Mouse (Mus musculus): ENCODE measurements around the gene S100a5. TPM values are rescaled to one million over a fixed set of nuclear protein-coding genes. Genes with fewer than 3 reads are reported as not detected.
A peak's percentile ranks its signal among the peaks of the same experiment; 100 is the strongest.

The S100a5 gene
- polyA plus RNA-seq, 1 experiment from 2014 or later: not detected

DNA sequence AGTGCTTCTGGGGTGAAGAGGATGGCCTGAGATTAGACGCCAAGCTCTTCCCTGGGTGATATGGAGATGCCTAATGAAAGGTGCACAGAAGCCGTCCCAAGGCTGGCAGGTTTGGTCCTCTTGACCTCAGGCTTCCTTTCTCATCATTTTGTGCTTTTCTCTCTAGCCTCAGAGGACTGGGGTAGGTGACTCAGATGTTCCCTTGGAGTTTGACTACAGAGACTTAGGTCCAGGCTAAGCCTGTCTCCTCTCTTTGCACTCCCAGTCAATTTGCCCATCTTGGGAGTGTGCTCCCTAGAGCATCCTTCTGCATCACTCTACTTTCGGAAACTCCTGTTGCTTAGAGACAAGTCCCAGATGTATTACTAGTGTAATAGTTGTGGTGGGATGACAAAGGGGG, 962 bp upstream of the S100a5 start:
- Histone ChIP-seq H3K9me3 (ENCODE audit: low read length) (no peaks in the 10 kb centered on the region), H3K36me3 (replicated peaks; ENCODE audit: insufficient read depth, low read length) (no peaks in the 10 kb centered on the region), H3K27me3 (ENCODE audit: insufficient read depth, low read length) (no peaks in the 10 kb centered on the region), H3K27ac (ENCODE audit: low read depth) (no peak overlapping the region), H3K4me2 (ENCODE audit: low read depth, low read length) (no peak overlapping the region), H3K9ac (replicated peaks) (no peak overlapping the region), H3K4me1 (ENCODE audit: insufficient read depth) (no peaks in the 10 kb centered on the region), H3K4me3 (ENCODE audit: low read depth, low read length) (no peak overlapping the region)
- no peak for DNase-seq
- no peak for ATAC-seq
- 66% methylated on average over 3 of the region's 3 CpGs for WGBS (ENCODE audit: insufficient replicate concordance)
- TF ChIP-seq CTCF (IDR thresholded peaks at IDR 0.05; ENCODE audit: low read depth): no peak
- TF ChIP-seq EP300 (IDR thresholded peaks at IDR 0.05; ENCODE audit: low read depth): no peak

DNA sequence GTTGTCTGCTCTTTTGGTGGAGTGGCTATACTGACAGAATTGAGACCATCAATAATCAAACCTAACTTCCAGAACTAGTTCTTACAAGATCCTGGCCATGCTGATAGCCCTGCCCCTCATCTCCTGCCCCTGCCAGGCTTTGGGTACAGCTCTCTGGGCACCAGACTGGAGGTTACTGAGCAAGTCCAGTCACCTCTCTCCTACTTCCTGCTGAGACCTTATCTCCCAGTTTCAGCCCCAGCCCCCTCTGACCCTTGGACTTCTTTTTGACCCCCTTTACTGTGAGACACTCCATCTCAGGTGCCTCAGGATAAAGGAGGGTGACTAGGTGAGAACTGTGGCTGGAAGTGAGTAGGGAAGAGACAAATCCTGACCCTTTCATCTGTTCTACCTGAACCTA, 779 bp downstream of the S100a5 start:
- no peak for TF ChIP-seq EP300 (IDR thresholded peaks at IDR 0.05; ENCODE audit: low read depth)
- no peak for TF ChIP-seq CTCF (IDR thresholded peaks at IDR 0.05; ENCODE audit: low read depth)
- Histone ChIP-seq H3K4me2 (ENCODE audit: low read depth, low read length) (no peak overlapping the region), H3K4me1 (ENCODE audit: insufficient read depth) (peaks cover 4% of the 10 kb centered on the region; the same call in 1 of the 2 replicates), H3K27ac (ENCODE audit: low read depth) (no peak overlapping the region), H3K27me3 (ENCODE audit: insufficient read depth, low read length) (no peaks in the 10 kb centered on the region), H3K36me3 (replicated peaks; ENCODE audit: insufficient read depth, low read length) (no peaks in the 10 kb centered on the region), H3K4me3 (ENCODE audit: low read depth, low read length) (no peak overlapping the region), H3K9ac (replicated peaks) (no peak overlapping the region), H3K9me3 (ENCODE audit: low read length) (no peaks in the 10 kb centered on the region)
- ATAC-seq (no peak), DNase-seq (no peak)

DNA sequence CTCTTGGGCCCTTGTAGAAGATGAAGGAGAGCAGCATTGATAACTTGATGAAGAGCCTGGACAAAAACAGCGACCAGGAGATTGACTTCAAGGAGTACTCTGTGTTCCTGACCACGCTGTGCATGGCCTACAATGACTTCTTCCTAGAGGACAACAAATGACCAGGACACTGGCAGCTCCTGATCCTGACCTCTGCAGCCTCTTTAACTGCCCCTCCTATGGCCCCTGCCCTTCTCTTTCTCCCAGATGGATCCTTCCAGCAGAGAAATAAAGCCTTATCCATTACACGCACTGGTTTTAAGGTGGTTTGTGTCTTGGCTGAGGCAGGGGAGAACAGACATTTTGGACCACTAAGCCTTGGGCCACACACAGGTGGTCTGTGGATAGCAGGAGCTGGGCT, 3.2 kb downstream of the S100a5 start:
- 73% methylated on average over 3 of the region's 3 CpGs for WGBS (ENCODE audit: insufficient replicate concordance)
- TF ChIP-seq CTCF (IDR thresholded peaks at IDR 0.05; ENCODE audit: low read depth) (no peak), EP300 (IDR thresholded peaks at IDR 0.05; ENCODE audit: low read depth) (no peak)
- H3K27ac ChIP-seq (ENCODE audit: low read depth): no peak overlapping the region
- H3K4me2 ChIP-seq (ENCODE audit: low read depth, low read length): no peak overlapping the region
- no peak for ATAC-seq
- no peak overlapping the region for H3K4me3 ChIP-seq (ENCODE audit: low read depth, low read length)
- no peak overlapping the region for H3K9ac ChIP-seq (replicated peaks)
- no peaks in the 10 kb centered on the region for H3K9me3 ChIP-seq (ENCODE audit: low read length)
- H3K4me1 ChIP-seq (ENCODE audit: insufficient read depth): peaks cover 4% of the 10 kb centered on the region; the same call in 1 of the 2 replicates
- no peaks in the 10 kb centered on the region for H3K36me3 ChIP-seq (replicated peaks; ENCODE audit: insufficient read depth, low read length)
- no peaks in the 10 kb centered on the region for H3K27me3 ChIP-seq (ENCODE audit: insufficient read depth, low read length)
- no peak for DNase-seq

DNA sequence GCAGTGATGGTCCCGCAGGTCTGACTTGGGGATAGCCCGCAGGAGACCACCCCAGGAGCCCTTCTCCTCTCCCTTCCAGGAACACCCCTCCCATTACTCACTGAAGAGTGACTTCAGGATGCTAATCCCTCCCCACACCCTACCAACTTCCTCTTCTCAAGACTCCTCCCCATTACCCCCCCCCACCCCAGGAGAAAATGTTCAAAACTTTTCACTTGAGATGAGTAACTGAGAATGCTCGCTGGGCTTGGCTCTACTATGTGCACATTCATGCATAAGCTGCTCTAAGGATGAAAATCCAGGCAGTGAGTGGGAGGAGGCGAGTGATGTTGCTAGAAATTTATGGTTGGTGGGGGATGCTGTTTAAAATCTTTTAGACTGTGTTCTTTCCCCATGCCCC, 3.7 kb downstream of the S100a5 start:
- DNase-seq (no peak), ATAC-seq (no peak)
- Histone ChIP-seq H3K36me3 (replicated peaks; ENCODE audit: insufficient read depth, low read length) (no peaks in the 10 kb centered on the region), H3K27me3 (ENCODE audit: insufficient read depth, low read length) (no peaks in the 10 kb centered on the region), H3K4me2 (ENCODE audit: low read depth, low read length) (no peak overlapping the region), H3K9me3 (ENCODE audit: low read length) (no peaks in the 10 kb centered on the region), H3K9ac (replicated peaks) (no peak overlapping the region), H3K27ac (ENCODE audit: low read depth) (no peak overlapping the region), H3K4me3 (ENCODE audit: low read depth, low read length) (no peak overlapping the region), H3K4me1 (ENCODE audit: insufficient read depth) (peaks cover 4% of the 10 kb centered on the region; the same call in 1 of the 2 replicates)
- WGBS (ENCODE audit: insufficient replicate concordance): 34% methylated on average over 4 of the region's 4 CpGs
- TF ChIP-seq CTCF (IDR thresholded peaks at IDR 0.05; ENCODE audit: low read depth) (no peak), EP300 (IDR thresholded peaks at IDR 0.05; ENCODE audit: low read depth) (no peak)

DNA sequence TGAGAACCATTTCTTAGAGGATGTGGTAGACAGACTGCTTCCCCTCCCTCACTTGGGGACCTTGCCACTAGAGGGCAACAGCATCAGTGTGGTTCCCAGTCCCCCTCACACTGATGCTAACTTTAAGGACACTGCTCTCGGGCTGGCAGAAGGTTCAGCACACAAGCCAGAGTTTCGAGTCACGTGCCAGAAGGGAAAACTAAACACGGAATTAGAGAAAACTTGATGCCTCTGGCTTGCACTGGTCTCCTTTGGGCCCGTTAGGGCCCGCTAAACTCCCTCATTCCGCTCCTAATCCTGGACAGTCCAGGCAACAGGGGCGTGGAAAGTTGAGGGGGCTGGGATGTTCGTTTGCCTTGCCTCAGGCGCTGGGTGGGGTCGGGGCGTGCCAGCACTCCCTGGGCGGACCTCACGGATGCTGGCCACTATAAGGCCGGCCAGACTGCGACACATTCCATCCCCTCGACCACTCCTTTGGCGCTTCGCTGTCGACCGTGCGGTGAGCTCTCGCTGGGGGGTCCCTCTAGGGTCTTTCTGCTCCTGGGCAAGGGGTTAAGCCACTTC, 4.5 kb downstream of the S100a5 start, which contains the start of gene S100a6:
TSS of gene S100a6 (plus strand) at position 155 of the 564 bp plus-strand sequence.
- peak within 1 kb of the TSS; percentile 64 for H3K4me2 ChIP-seq (ENCODE audit: low read depth, low read length)
- peak within 1 kb of the TSS; percentile 31 for H3K4me3 ChIP-seq (ENCODE audit: low read depth, low read length)
- H3K27ac ChIP-seq (ENCODE audit: low read depth): no peak within 1 kb of the TSS
- TF ChIP-seq EP300 (IDR thresholded peaks at IDR 0.05; ENCODE audit: low read depth) (no peak), CTCF (IDR thresholded peaks at IDR 0.05; ENCODE audit: low read depth) (peak; percentile 79)
- no peaks in the 10 kb centered on the region for H3K9me3 ChIP-seq (ENCODE audit: low read length)
- H3K9ac ChIP-seq (replicated peaks): peak within 1 kb of the TSS; percentile 38
- peaks cover 4% of the 10 kb centered on the region; the same call in 1 of the 2 replicates for H3K4me1 ChIP-seq (ENCODE audit: insufficient read depth)
- H3K27me3 ChIP-seq (ENCODE audit: insufficient read depth, low read length): no peaks in the 10 kb centered on the region
- WGBS (ENCODE audit: insufficient replicate concordance): 6% methylated on average over 23 of the region's 23 CpGs
- DNase-seq: peak; percentile 66
- no peaks in the 10 kb centered on the region for H3K36me3 ChIP-seq (replicated peaks; ENCODE audit: insufficient read depth, low read length)
- peak; percentile 59; the same call in 1 of the 2 replicates for ATAC-seq

DNA sequence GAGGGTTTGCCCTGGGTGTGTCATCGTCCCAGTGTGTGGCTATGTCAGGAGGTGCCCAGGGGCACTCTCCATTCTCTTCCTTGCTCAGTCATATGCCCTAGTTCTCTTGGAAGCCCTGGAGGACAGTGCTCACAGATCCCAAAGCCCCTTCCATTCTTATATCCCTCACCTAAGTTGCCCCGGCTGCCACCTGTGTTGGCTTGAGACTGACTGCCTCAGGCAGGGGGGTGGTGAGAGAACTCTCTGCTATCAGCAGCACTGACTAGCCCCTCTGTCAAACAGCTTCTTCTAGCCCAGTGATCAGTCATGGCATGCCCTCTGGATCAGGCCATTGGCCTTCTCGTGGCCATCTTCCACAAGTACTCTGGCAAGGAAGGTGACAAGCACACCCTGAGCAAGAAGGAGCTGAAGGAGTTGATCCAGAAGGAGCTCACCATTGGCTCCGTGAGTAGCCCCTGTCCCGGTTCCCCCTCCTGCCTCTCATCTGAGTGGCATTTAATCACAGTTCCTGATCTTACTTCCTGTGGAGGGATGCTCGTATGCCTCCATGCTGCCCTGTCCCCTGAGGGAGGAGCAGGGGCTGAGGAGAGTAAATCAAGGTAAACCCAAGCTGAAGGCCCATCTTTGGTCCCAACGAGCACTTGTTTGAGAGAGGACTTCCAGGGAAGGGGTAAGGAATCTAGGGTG, 5.3 kb downstream of the S100a5 start:
- peak overlapping the region; percentile 64 for H3K4me2 ChIP-seq (ENCODE audit: low read depth, low read length)
- no peak for ATAC-seq
- no peak for DNase-seq
- H3K36me3 ChIP-seq (replicated peaks; ENCODE audit: insufficient read depth, low read length): no peaks in the 10 kb centered on the region
- H3K4me1 ChIP-seq (ENCODE audit: insufficient read depth): peaks cover 4% of the 10 kb centered on the region; the same call in 1 of the 2 replicates
- no peaks in the 10 kb centered on the region for H3K9me3 ChIP-seq (ENCODE audit: low read length)
- 40% methylated on average over 7 of the region's 7 CpGs for WGBS (ENCODE audit: insufficient replicate concordance)
- H3K27me3 ChIP-seq (ENCODE audit: insufficient read depth, low read length): no peaks in the 10 kb centered on the region
- TF ChIP-seq EP300 (IDR thresholded peaks at IDR 0.05; ENCODE audit: low read depth) (no peak), CTCF (IDR thresholded peaks at IDR 0.05; ENCODE audit: low read depth) (no peak)
- no peak overlapping the region; the same call in 1 of the 2 replicates for H3K9ac ChIP-seq (replicated peaks)
- H3K4me3 ChIP-seq (ENCODE audit: low read depth, low read length): peak overlapping the region; percentile 31
- no peak overlapping the region for H3K27ac ChIP-seq (ENCODE audit: low read depth)
